Mouse (Mus musculus): ENCODE measurements at regions not wholly inside any gene's neighbourhood (a gene's known extent, or its start where the extent isn't known, plus 50 kb on each side); places are given as distances from the start of the nearest gene placed in this dataset.
A peak's percentile ranks its signal among the peaks of the same experiment; 100 is the strongest.

DNA sequence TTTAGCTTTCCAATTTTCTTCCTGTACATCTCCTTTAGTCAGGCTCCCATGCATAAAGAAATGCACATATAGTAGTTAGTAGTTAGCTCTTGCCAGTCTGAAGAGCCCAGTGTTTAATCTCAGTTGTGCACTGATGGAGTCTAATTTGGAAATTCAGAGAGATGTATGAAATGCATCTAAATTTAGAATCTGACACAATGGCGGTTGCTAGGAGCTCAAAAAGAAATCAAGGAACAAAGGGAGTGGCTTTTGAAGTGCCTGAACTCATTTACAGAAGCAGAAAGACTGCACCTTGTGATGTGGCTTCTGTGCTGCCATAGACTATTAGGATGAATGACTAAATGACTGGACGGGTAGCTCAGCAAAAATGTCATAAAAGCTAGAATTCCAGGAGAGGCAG is 916.3 kb downstream of the Rps29 start:
- WGBS = 50% methylated on average over 2 of the region's 2 CpGs
- Histone ChIP-seq H3K4me3 (no peak overlapping the region), H3K36me3 (ENCODE audit: control insufficient read depth, insufficient read depth, low read length) (no peaks in the 10 kb centered on the region), H3K27me3 (ENCODE audit: control insufficient read depth, insufficient read depth, low read length) (no peaks in the 10 kb centered on the region), H3K4me1 (ENCODE audit: control insufficient read depth, insufficient read depth, low read length) (no peaks in the 10 kb centered on the region; the same call in 1 of the 2 replicates), H3K79me2 (replicated peaks; ENCODE audit: control insufficient read depth, insufficient read depth, low read length) (no peaks in the 10 kb centered on the region), H3K27ac (no peak overlapping the region), H3K9ac (ENCODE audit: low read depth, low read length) (no peak overlapping the region)
- intact Hi-C loops (cut with DNase I) = no loop called here
- DNase-seq = peak in 1 of 2 experiments; percentile 2
- no peak for TF ChIP-seq EP300 (IDR thresholded peaks at IDR 0.05; ENCODE audit: insufficient read depth, low read depth, low read length)
- TF ChIP-seq POLR2A (IDR thresholded peaks at IDR 0.05; ENCODE audit: insufficient read depth, low read depth, low read length) = no peak
- TF ChIP-seq CTCF (IDR thresholded peaks at IDR 0.05) = no peak

DNA sequence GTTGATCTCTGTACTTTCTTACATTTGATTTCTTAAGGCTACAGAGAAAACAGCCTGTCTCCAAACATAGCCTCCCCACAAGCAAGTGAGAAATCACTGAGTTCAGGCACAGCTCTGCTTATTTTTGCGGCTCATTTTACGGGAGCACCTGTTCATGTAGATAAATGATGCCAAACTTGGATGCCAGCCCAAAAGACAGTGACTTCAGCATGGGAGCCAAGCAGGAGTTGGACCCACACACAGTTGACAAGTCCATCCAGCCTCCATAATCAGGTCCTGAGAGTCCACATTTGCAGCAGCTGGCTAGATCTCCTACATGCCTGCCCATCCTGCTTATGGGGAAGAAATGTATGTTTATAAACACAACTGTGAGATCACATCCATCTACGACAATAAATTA is 927.2 kb downstream of the Rps29 start:
- H3K36me3 ChIP-seq (ENCODE audit: control insufficient read depth, insufficient read depth, low read length) = no peaks in the 10 kb centered on the region
- no peaks in the 10 kb centered on the region for H3K27me3 ChIP-seq (ENCODE audit: control insufficient read depth, insufficient read depth, low read length)
- H3K27ac ChIP-seq = no peak overlapping the region
- H3K4me3 ChIP-seq = no peak overlapping the region
- DNase-seq = no peak
- 66% methylated on average over 3 of the region's 3 CpGs for WGBS
- no peak overlapping the region for H3K9ac ChIP-seq (ENCODE audit: low read depth, low read length)
- no peak for TF ChIP-seq POLR2A (IDR thresholded peaks at IDR 0.05; ENCODE audit: insufficient read depth, low read depth, low read length)
- TF ChIP-seq EP300 (IDR thresholded peaks at IDR 0.05; ENCODE audit: insufficient read depth, low read depth, low read length) = no peak
- no peak for TF ChIP-seq CTCF (IDR thresholded peaks at IDR 0.05)
- no peaks in the 10 kb centered on the region for H3K79me2 ChIP-seq (replicated peaks; ENCODE audit: control insufficient read depth, insufficient read depth, low read length)
- H3K4me1 ChIP-seq (ENCODE audit: control insufficient read depth, insufficient read depth, low read length) = no peaks in the 10 kb centered on the region
- intact Hi-C loops (cut with DNase I) = no loop called here

DNA sequence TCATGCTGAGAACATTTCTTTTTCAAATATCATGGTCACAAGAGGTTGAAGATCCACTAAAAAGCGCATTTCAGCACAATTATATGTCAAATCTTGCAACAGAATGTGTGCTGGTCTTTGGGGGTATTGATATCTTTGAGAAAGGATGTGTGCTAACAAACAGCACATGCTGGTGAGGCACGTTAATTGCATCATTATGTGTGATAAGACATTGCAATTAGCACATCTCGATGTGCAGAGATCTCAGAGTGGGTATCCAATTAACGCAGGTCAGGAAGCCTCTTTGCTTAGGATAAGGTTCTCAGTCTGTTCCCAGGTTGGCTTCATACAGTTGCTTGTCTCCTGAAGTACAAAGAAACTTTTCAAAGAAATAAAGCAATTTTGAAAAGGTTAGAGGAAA is 941.9 kb downstream of the Rps29 start:
- intact Hi-C loops (cut with DNase I) = no loop called here
- Histone ChIP-seq H3K27me3 (ENCODE audit: control insufficient read depth, insufficient read depth, low read length) (no peaks in the 10 kb centered on the region), H3K36me3 (ENCODE audit: control insufficient read depth, insufficient read depth, low read length) (no peaks in the 10 kb centered on the region), H3K79me2 (replicated peaks; ENCODE audit: control insufficient read depth, insufficient read depth, low read length) (no peaks in the 10 kb centered on the region), H3K4me1 (ENCODE audit: control insufficient read depth, insufficient read depth, low read length) (no peaks in the 10 kb centered on the region), H3K27ac (no peak overlapping the region), H3K4me3 (no peak overlapping the region), H3K9ac (ENCODE audit: low read depth, low read length) (no peak overlapping the region)
- DNase-seq = no peak
- WGBS = 51% methylated on average over 4 of the region's 4 CpGs
- TF ChIP-seq EP300 (IDR thresholded peaks at IDR 0.05; ENCODE audit: insufficient read depth, low read depth, low read length) = no peak
- no peak for TF ChIP-seq CTCF (IDR thresholded peaks at IDR 0.05)
- no peak for TF ChIP-seq POLR2A (IDR thresholded peaks at IDR 0.05; ENCODE audit: insufficient read depth, low read depth, low read length)

DNA sequence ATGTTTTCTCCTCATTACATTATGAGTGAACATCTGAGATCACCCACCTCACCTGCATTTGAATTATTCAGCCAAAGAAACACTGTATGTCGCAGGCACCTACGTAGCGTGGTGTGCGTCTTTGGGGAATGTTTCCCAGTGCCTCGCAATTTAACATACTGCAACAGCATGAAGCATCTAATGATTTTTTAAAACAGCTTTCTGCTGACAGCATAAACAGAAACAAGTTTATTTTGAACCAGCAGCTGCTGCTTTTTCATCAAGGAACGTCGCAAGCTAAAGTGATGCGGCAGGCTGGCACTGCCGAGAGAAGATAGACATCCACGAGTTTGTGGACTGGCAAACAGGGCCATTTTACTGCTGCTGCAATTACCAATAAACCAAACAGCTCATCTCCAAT is 950.7 kb downstream of the Rps29 start:
- TF ChIP-seq CTCF (IDR thresholded peaks at IDR 0.05) = no peak
- TF ChIP-seq EP300 (IDR thresholded peaks at IDR 0.05; ENCODE audit: insufficient read depth, low read depth, low read length) = no peak
- TF ChIP-seq POLR2A (IDR thresholded peaks at IDR 0.05; ENCODE audit: insufficient read depth, low read depth, low read length) = no peak
- Histone ChIP-seq H3K79me2 (replicated peaks; ENCODE audit: control insufficient read depth, insufficient read depth, low read length) (no peaks in the 10 kb centered on the region), H3K36me3 (ENCODE audit: control insufficient read depth, insufficient read depth, low read length) (no peaks in the 10 kb centered on the region), H3K4me3 (no peak overlapping the region), H3K27ac (no peak overlapping the region), H3K4me1 (ENCODE audit: control insufficient read depth, insufficient read depth, low read length) (no peaks in the 10 kb centered on the region), H3K9ac (ENCODE audit: low read depth, low read length) (no peak overlapping the region), H3K27me3 (ENCODE audit: control insufficient read depth, insufficient read depth, low read length) (no peaks in the 10 kb centered on the region)
- 88% methylated on average over 10 of the region's 10 CpGs for WGBS
- intact Hi-C loops (cut with DNase I) = no loop called here
- no peak for DNase-seq

DNA sequence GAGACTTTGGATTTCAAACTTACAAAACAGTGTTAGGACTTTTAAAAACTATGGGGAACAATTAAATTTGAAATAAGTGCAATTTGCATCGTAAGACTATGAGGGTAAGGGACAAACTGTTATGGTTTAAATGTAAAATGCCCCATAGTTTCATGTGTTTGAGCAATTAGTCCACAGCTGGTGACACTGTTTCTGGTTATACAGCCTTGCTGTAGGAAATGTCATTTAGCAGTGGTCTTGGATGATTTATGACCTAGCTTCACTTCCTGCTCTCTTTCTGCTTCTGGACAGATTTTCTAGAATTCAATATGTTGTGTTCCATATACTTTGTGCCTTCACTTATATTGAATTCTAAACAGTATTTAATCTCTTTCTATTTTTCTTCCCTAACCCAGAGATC is 961.5 kb upstream of the Mdga2 start:
- 67% methylated on average over 1 of the region's 1 CpGs for WGBS
- no peak for DNase-seq

DNA sequence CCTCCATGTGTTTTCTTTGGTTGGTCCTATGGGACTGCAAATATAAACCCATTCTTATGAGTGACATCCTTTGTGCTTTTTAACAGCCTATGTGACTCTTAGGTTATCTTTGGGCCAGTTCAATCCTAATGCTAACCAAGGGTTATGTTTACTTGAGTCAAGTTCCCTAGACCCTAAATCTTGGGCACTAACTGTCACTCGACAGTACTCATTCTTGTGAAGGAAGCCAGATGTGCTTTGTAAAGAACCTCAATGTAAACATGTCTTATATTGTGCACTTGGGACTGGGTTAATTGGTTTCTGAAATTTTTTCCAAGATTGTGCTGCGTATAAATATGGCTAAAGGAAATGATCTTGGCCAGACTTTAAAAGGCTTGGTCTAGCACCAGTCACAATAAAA is 939.0 kb upstream of the Mdga2 start:
- Histone ChIP-seq H3K9ac (ENCODE audit: low read depth, low read length) (no peak overlapping the region), H3K4me1 (ENCODE audit: control insufficient read depth, insufficient read depth, low read length) (no peaks in the 10 kb centered on the region), H3K79me2 (replicated peaks; ENCODE audit: control insufficient read depth, insufficient read depth, low read length) (no peaks in the 10 kb centered on the region), H3K27me3 (ENCODE audit: control insufficient read depth, insufficient read depth, low read length) (no peaks in the 10 kb centered on the region), H3K36me3 (ENCODE audit: control insufficient read depth, insufficient read depth, low read length) (no peaks in the 10 kb centered on the region), H3K27ac (no peak overlapping the region), H3K4me3 (no peak overlapping the region)
- intact Hi-C loops (cut with DNase I) = no loop called here
- 63% methylated on average over 2 of the region's 2 CpGs for WGBS
- no peak for DNase-seq
- TF ChIP-seq CTCF (IDR thresholded peaks at IDR 0.05) (no peak), POLR2A (IDR thresholded peaks at IDR 0.05; ENCODE audit: insufficient read depth, low read depth, low read length) (no peak), EP300 (IDR thresholded peaks at IDR 0.05; ENCODE audit: insufficient read depth, low read depth, low read length) (no peak)

More for the DNA sequence above, 961.5 kb upstream of the Mdga2 start:
- no peaks in the 10 kb centered on the region for H3K4me1 ChIP-seq (ENCODE audit: control insufficient read depth, insufficient read depth, low read length)
- no peak overlapping the region for H3K4me3 ChIP-seq
- no peaks in the 10 kb centered on the region for H3K79me2 ChIP-seq (replicated peaks; ENCODE audit: control insufficient read depth, insufficient read depth, low read length)
- intact Hi-C loops (cut with DNase I) = no loop called here
- no peaks in the 10 kb centered on the region for H3K27me3 ChIP-seq (ENCODE audit: control insufficient read depth, insufficient read depth, low read length)
- H3K9ac ChIP-seq (ENCODE audit: low read depth, low read length) = no peak overlapping the region
- no peak overlapping the region for H3K27ac ChIP-seq
- no peaks in the 10 kb centered on the region for H3K36me3 ChIP-seq (ENCODE audit: control insufficient read depth, insufficient read depth, low read length)
- TF ChIP-seq CTCF (IDR thresholded peaks at IDR 0.05) (no peak), POLR2A (IDR thresholded peaks at IDR 0.05; ENCODE audit: insufficient read depth, low read depth, low read length) (no peak), EP300 (IDR thresholded peaks at IDR 0.05; ENCODE audit: insufficient read depth, low read depth, low read length) (no peak)

Measured in heart, adult 2 months (tissue).